Mouse (Mus musculus) ES-E14 (cell line): ENCODE results near the gene Mrps27.

Experiments
- CHD2 ChIP-seq: IDR thresholded peaks from 2 replicates; pipeline ENCODE4 v1.6.1; 2014; ENCODE audit warnings: mild to moderate bottlenecking, low read depth, low read length, inconsistent platforms
- HCFC1 ChIP-seq: IDR thresholded peaks from 2 replicates; pipeline ENCODE4 v1.6.1; 2012; ENCODE audit warnings: low read length, inconsistent platforms, borderline replicate concordance; ENCODE audit not compliant: insufficient read depth
- MAFK ChIP-seq: IDR thresholded peaks from 2 replicates; pipeline ENCODE4 v1.6.1; 2014; ENCODE audit warnings: mild to moderate bottlenecking, low read depth, low read length, inconsistent platforms; ENCODE audit not compliant: insufficient read depth
- ZC3H11A ChIP-seq: IDR thresholded peaks from 2 replicates; pipeline ENCODE4 v1.6.1; 2012; ENCODE audit warnings: low read depth, mild to moderate bottlenecking, inconsistent platforms, low read length, borderline replicate concordance
- ZNF384 ChIP-seq: IDR thresholded peaks from 2 replicates; pipeline ENCODE4 v1.6.1; 2012; ENCODE audit warnings: low read depth, low read length, inconsistent platforms

GRCm38 (mm10) chr13:99375550-99375949 lies 31.0 kb downstream of the Mrps27 start:
- peak; percentile 57; the same call in 1 of the 2 replicates for TF ChIP-seq ZC3H11A
- no peak for TF ChIP-seq HCFC1
- TF ChIP-seq ZNF384 = no peak
- no peak for TF ChIP-seq MAFK
- TF ChIP-seq CHD2 = no peak
